Mouse (Mus musculus) kidney, embryonic 16.5 days (tissue): ENCODE measurements around the gene Dnajc25. TPM values are rescaled to one million over a fixed set of nuclear protein-coding genes. Genes with fewer than 3 reads are reported as not detected.

Source experiments
- ATAC-seq: fragments of 200-750 bp; cut with Nextera tagmentation; 2 replicates; pipeline ENCODE4 v1.8.0; 2017; ENCODE audit warnings: moderate TSS enrichment; ENCODE audit not compliant: low FRiP score, low TSS enrichment
- H3K27ac ChIP-seq: fragments of 300-500 bp; sonication (generic); 2 replicates; pipeline ENCODE4 v1.5.1; 2014; ENCODE audit warnings: low read length
- H3K27me3 ChIP-seq: fragments of 300-500 bp; sonication (generic); 2 replicates; pipeline ENCODE4 v1.6.1; 2014; ENCODE audit warnings: low read length, control low read depth, mixed read lengths; ENCODE audit not compliant: insufficient read depth
- H3K36me3 ChIP-seq: fragments of 300-500 bp; sonication (generic); 2 replicates; pipeline ENCODE4 v1.6.1; 2014; ENCODE audit warnings: low read length, control low read depth, mixed read lengths; ENCODE audit not compliant: insufficient read depth
- H3K4me1 ChIP-seq: fragments of 300-500 bp; sonication (generic); 2 replicates; pipeline ENCODE4 v1.6.1; 2014; ENCODE audit warnings: low read length, control low read depth, mixed read lengths; ENCODE audit not compliant: insufficient read depth
- H3K4me2 ChIP-seq: fragments of 300-500 bp; sonication (generic); replicated peaks from 2 replicates; pipeline ENCODE4 v1.6.1; 2014; ENCODE audit warnings: low read depth, low read length
- H3K4me3 ChIP-seq: fragments of 300-500 bp; sonication (generic); 2 replicates; pipeline ENCODE4 v1.5.1; 2014; ENCODE audit warnings: mild to moderate bottlenecking, low read length
- H3K9ac ChIP-seq: fragments of 300-500 bp; sonication (generic); replicated peaks from 2 replicates; pipeline ENCODE4 v1.6.1; 2014; ENCODE audit warnings: low read length
- H3K9me3 ChIP-seq: fragments of 300-500 bp; sonication (generic); 2 replicates; pipeline ENCODE4 v1.6.1; 2016; ENCODE audit warnings: low read length, control low read depth
- WGBS: fragments of 180-500 bp; shearing (Covaris S2); extraction: QIAGEN DNeasy Blood & Tissue Kit; methylation state at CpG from one replicate; pipeline ENCODE4 v1.1.7; 2014; 5-methylcytosine and 5-hydroxymethylcytosine counted together
- polyA plus RNA-seq: library from polyadenylated mRNA; unstranded; fragments of >200 nt; fragmentation: Nextera tagmentation; extraction: Ambion mirVana; gene quantifications from 2 replicates; pipeline ENCODE4 v1.2.1, GENCODE M21; 2015

Gene Dnajc25
- polyA plus RNA-seq, 1 experiment from 2014 or later = 8.3 TPM

- H3K4me2 ChIP-seq = no peak overlapping the region
- no peak for ATAC-seq
Measured at GRCm38 (mm10) chr4:59000614-59001013, 5.8 kb downstream of the Dnajc25 start.

GRCm38 (mm10) chr4:59002948-59003805 is 8.3 kb downstream of the Dnajc25 start, which contains the start of gene Gm20503:
Gm20503 (plus strand) TSS chr4:59003210.
- Histone ChIP-seq H3K27ac (peak within 1 kb of the TSS; percentile 87), H3K4me1 (peaks cover 35% of the 10 kb centered on the region), H3K36me3 (no peaks in the 10 kb centered on the region), H3K9me3 (no peaks in the 10 kb centered on the region), H3K27me3 (no peaks in the 10 kb centered on the region), H3K9ac (peak within 1 kb of the TSS; percentile 93), H3K4me2 (peak within 1 kb of the TSS; percentile 95), H3K4me3 (peak within 1 kb of the TSS; percentile 89)
- under 1% methylated on average over 88 of the region's 89 CpGs for WGBS
- ATAC-seq = peak; percentile 98

More at GRCm38 (mm10) chr4:59000614-59001013, 5.8 kb downstream of the Dnajc25 start:
- H3K9me3 ChIP-seq = no peaks in the 10 kb centered on the region
- no peaks in the 10 kb centered on the region for H3K27me3 ChIP-seq
- no peaks in the 10 kb centered on the region for H3K36me3 ChIP-seq
- H3K9ac ChIP-seq = no peak overlapping the region
- WGBS = 4% methylated on average over 2 of the region's 2 CpGs
- H3K27ac ChIP-seq = no peak overlapping the region
- no peak overlapping the region for H3K4me3 ChIP-seq
- peaks cover 25% of the 10 kb centered on the region for H3K4me1 ChIP-seq

- Histone ChIP-seq H3K27ac (no peak overlapping the region), H3K9me3 (no peaks in the 10 kb centered on the region), H3K4me2 (peak overlapping the region; percentile 95), H3K4me3 (peak overlapping the region; percentile 89), H3K36me3 (no peaks in the 10 kb centered on the region), H3K27me3 (no peaks in the 10 kb centered on the region), H3K4me1 (peaks cover 35% of the 10 kb centered on the region), H3K9ac (peak overlapping the region; percentile 93)
- ATAC-seq = no peak
- 27% methylated on average over 7 of the region's 7 CpGs for WGBS
Measured at GRCm38 (mm10) chr4:59003806-59004200, 8.9 kb downstream of the Dnajc25 start.

- H3K27me3 ChIP-seq = no peaks in the 10 kb centered on the region
- 22% methylated on average over 8 of the region's 8 CpGs for WGBS
Measured at GRCm38 (mm10) chr4:59006211-59006610, 11.3 kb downstream of the Dnajc25 start.

GRCm38 (mm10) chr4:59007016-59007415 is 12.2 kb downstream of the Dnajc25 start:
- Histone ChIP-seq H3K27ac (no peak overlapping the region), H3K36me3 (no peaks in the 10 kb centered on the region), H3K4me2 (no peak overlapping the region), H3K27me3 (no peaks in the 10 kb centered on the region), H3K9ac (no peak overlapping the region), H3K4me3 (no peak overlapping the region), H3K9me3 (no peaks in the 10 kb centered on the region), H3K4me1 (peaks cover 35% of the 10 kb centered on the region)
- no peak for ATAC-seq
- 77% methylated on average over 6 of the region's 6 CpGs for WGBS

More at GRCm38 (mm10) chr4:59006211-59006610, 11.3 kb downstream of the Dnajc25 start:
- Histone ChIP-seq H3K4me1 (peaks cover 35% of the 10 kb centered on the region), H3K4me2 (no peak overlapping the region), H3K9me3 (no peaks in the 10 kb centered on the region), H3K4me3 (no peak overlapping the region), H3K36me3 (no peaks in the 10 kb centered on the region), H3K9ac (no peak overlapping the region), H3K27ac (no peak overlapping the region)
- ATAC-seq = no peak

- 74% methylated on average over 5 of the region's 5 CpGs for WGBS
Measured at GRCm38 (mm10) chr4:59007974-59008373, 13.1 kb downstream of the Dnajc25 start.

GRCm38 (mm10) chr4:59009186-59009585 is 14.3 kb downstream of the Dnajc25 start:
- Histone ChIP-seq H3K9me3 (no peaks in the 10 kb centered on the region), H3K4me1 (peaks cover 25% of the 10 kb centered on the region), H3K36me3 (no peaks in the 10 kb centered on the region), H3K4me3 (no peak overlapping the region), H3K27me3 (no peaks in the 10 kb centered on the region), H3K9ac (no peak overlapping the region), H3K4me2 (no peak overlapping the region), H3K27ac (no peak overlapping the region)
- 92% methylated on average over 7 of the region's 7 CpGs for WGBS
- no peak for ATAC-seq

More at GRCm38 (mm10) chr4:59007974-59008373, 13.1 kb downstream of the Dnajc25 start:
- Histone ChIP-seq H3K4me2 (no peak overlapping the region), H3K27ac (no peak overlapping the region), H3K27me3 (no peaks in the 10 kb centered on the region), H3K4me3 (no peak overlapping the region), H3K9ac (no peak overlapping the region), H3K4me1 (peaks cover 31% of the 10 kb centered on the region), H3K36me3 (no peaks in the 10 kb centered on the region), H3K9me3 (no peaks in the 10 kb centered on the region)
- no peak for ATAC-seq

- no peak overlapping the region for H3K4me3 ChIP-seq
- no peak overlapping the region for H3K4me2 ChIP-seq
- 89% methylated on average over 4 of the region's 4 CpGs for WGBS
Measured at GRCm38 (mm10) chr4:59009696-59010095, 14.8 kb downstream of the Dnajc25 start.

GRCm38 (mm10) chr4:59011446-59011845 is 16.6 kb downstream of the Dnajc25 start:
- Histone ChIP-seq H3K27ac (no peak overlapping the region), H3K27me3 (no peaks in the 10 kb centered on the region), H3K9me3 (no peaks in the 10 kb centered on the region), H3K36me3 (peaks cover 6% of the 10 kb centered on the region; the same call in 1 of the 2 replicates), H3K4me2 (no peak overlapping the region), H3K4me3 (no peak overlapping the region), H3K9ac (no peak overlapping the region), H3K4me1 (0 out of 2 replicates have a peak, but pooled peaks cover 6% of the 10 kb centered on the region)
- WGBS = 83% methylated on average over 3 of the region's 3 CpGs
- no peak for ATAC-seq

More at GRCm38 (mm10) chr4:59009696-59010095, 14.8 kb downstream of the Dnajc25 start:
- ATAC-seq = no peak
- Histone ChIP-seq H3K36me3 (no peaks in the 10 kb centered on the region), H3K27me3 (no peaks in the 10 kb centered on the region), H3K4me1 (peaks cover 20% of the 10 kb centered on the region), H3K27ac (no peak overlapping the region), H3K9ac (no peak overlapping the region), H3K9me3 (no peaks in the 10 kb centered on the region)

GRCm38 (mm10) chr4:59015181-59015580 is 20.3 kb downstream of the Dnajc25 start:
- peaks cover 25% of the 10 kb centered on the region for H3K36me3 ChIP-seq
- H3K4me3 ChIP-seq = no peak overlapping the region
- H3K27ac ChIP-seq = no peak overlapping the region
- no peaks in the 10 kb centered on the region for H3K4me1 ChIP-seq
- H3K4me2 ChIP-seq = no peak overlapping the region
- ATAC-seq = no peak
- no peaks in the 10 kb centered on the region for H3K9me3 ChIP-seq
- no peak overlapping the region for H3K9ac ChIP-seq
- 72% methylated on average over 3 of the region's 3 CpGs for WGBS
- no peaks in the 10 kb centered on the region for H3K27me3 ChIP-seq
